Mouse (Mus musculus) megakaryocyte, embryonic 14.5 days (primary cell): Measurements from ENCODE around the gene Arpc5l.

Experiments used
- FLI1 ChIP-seq: IDR thresholded peaks from 2 replicates; pipeline ENCODE4 v1.6.1; 2012; ENCODE audit warnings: low read length, inconsistent platforms, mixed read lengths
- GATA1 ChIP-seq: IDR thresholded peaks from 3 replicates; pipeline ENCODE4 v1.6.1; 2012; ENCODE audit warnings: mixed read lengths, low read length, inconsistent platforms, borderline replicate concordance

DNA sequence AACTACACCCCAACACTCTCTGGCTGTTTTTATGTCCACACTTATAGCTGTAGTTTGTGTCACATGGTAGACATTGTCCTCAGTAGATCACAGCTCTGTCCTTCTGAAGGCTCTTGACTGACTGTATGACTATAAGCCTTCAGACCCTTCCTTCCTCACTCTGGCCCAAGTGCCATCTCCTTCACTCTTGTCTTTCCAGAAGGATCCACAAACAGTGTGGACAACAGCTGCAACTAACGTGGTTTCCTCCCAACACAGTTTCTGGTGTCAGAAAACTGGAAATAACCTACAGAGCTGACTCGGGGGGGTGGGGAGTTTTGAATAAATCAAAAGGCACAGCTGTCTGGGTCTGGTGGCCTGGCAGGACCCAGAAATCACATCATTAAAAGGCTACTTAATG, 49.1 kb upstream of the Arpc5l start:
- TF ChIP-seq GATA1 (no peak), FLI1 (no peak)
